Mouse (Mus musculus): ENCODE measurements around the gene Gadl1. TPM values are rescaled to one million over a fixed set of nuclear protein-coding genes. Genes with fewer than 3 reads are reported as not detected.

Gene Gadl1
- polyA plus RNA-seq (2012; rRNA removed) = 0.04 and 0.05 TPM in 2 replicates

DNA sequence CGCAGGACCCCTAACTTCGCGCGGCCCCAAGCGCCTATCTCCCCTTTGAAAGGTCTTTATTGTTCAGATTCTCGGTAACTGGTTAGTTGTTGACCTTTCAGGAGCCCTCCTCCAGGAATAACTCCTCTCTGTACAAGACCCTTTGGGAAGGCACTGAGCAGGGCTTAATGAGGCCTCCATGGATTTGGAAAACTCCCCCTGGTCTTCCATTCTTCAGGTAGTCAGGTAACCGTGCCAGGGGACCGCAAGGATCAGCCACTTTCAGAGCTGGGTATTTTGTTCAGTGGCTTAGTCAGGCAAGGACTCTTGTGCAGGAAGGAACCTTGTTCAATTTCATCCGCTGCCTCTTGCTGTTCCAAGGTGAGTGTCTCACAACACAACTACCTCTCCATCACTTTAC, at the start of gene Gadl1:
Gene Gadl1, plus strand, starts transcription at position 301 of the 400 bp plus-strand sequence.
- no peak for DNase-seq (ENCODE audit: low read depth)
- TF ChIP-seq POLR2A (IDR thresholded peaks at IDR 0.05; ENCODE audit: borderline replicate concordance, extremely low read depth, insufficient read depth, insufficient read length, poor library complexity, severe bottlenecking) = no peak
- TF ChIP-seq CTCF (IDR thresholded peaks at IDR 0.05; ENCODE audit: borderline replicate concordance, extremely low read depth, insufficient read depth, insufficient read length) = no peak

- no peak for TF ChIP-seq CTCF (IDR thresholded peaks at IDR 0.05; ENCODE audit: borderline replicate concordance, extremely low read depth, insufficient read depth, insufficient read length)
- no peak for TF ChIP-seq POLR2A (IDR thresholded peaks at IDR 0.05; ENCODE audit: borderline replicate concordance, extremely low read depth, insufficient read depth, insufficient read length, poor library complexity, severe bottlenecking)
These were observed 46.5 kb upstream of the Gadl1 start for GRCm38 (mm10) chr9:115862802-115863201.

GRCm38 (mm10) chr9:115863326-115863725, 45.9 kb upstream of the Gadl1 start:
- TF ChIP-seq POLR2A (IDR thresholded peaks at IDR 0.05; ENCODE audit: borderline replicate concordance, extremely low read depth, insufficient read depth, insufficient read length, poor library complexity, severe bottlenecking) (no peak), CTCF (IDR thresholded peaks at IDR 0.05; ENCODE audit: borderline replicate concordance, extremely low read depth, insufficient read depth, insufficient read length) (no peak)
- DNase-seq (ENCODE audit: low read depth) = no peak

More at GRCm38 (mm10) chr9:115862802-115863201, 46.5 kb upstream of the Gadl1 start:
- DNase-seq (ENCODE audit: low read depth) = no peak

GRCm38 (mm10) chr9:115867277-115867676, 42.0 kb upstream of the Gadl1 start:
- no peak for TF ChIP-seq CTCF (IDR thresholded peaks at IDR 0.05; ENCODE audit: borderline replicate concordance, extremely low read depth, insufficient read depth, insufficient read length)
- no peak for TF ChIP-seq POLR2A (IDR thresholded peaks at IDR 0.05; ENCODE audit: borderline replicate concordance, extremely low read depth, insufficient read depth, insufficient read length, poor library complexity, severe bottlenecking)
- DNase-seq (ENCODE audit: low read depth) = peak; percentile 48

DNA sequence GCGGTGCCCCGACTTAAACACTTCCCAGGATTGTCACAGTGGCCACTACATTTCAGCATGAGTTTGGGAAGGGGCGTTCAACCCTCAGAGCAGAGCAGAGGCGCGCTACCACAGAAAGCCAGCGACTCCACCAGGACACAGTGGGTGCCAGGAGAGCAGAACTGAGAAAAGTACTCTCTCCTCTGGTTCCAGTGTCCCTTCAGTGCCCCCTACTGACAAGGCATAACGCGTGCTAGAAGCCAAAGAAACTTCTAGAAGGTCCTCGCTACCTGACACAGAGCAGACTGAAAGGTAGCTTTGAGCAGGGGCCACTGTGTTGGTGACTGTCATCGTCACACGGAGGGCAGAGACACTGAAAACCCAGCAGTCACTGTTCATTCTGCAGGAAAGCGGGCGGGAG, 39.1 kb upstream of the Gadl1 start:
- no peak for DNase-seq (ENCODE audit: low read depth)
- TF ChIP-seq CTCF (IDR thresholded peaks at IDR 0.05; ENCODE audit: borderline replicate concordance, extremely low read depth, insufficient read depth, insufficient read length) (peak; percentile 15; the same call in 1 of the 2 replicates), POLR2A (IDR thresholded peaks at IDR 0.05; ENCODE audit: borderline replicate concordance, extremely low read depth, insufficient read depth, insufficient read length, poor library complexity, severe bottlenecking) (no peak)

- TF ChIP-seq POLR2A (IDR thresholded peaks at IDR 0.05; ENCODE audit: borderline replicate concordance, extremely low read depth, insufficient read depth, insufficient read length, poor library complexity, severe bottlenecking) (no peak), CTCF (IDR thresholded peaks at IDR 0.05; ENCODE audit: borderline replicate concordance, extremely low read depth, insufficient read depth, insufficient read length) (no peak)
- no peak for DNase-seq (ENCODE audit: low read depth)
These were observed 38.6 kb upstream of the Gadl1 start for GRCm38 (mm10) chr9:115870640-115871039.

- no peak for DNase-seq (ENCODE audit: low read depth)
- TF ChIP-seq POLR2A (IDR thresholded peaks at IDR 0.05; ENCODE audit: borderline replicate concordance, extremely low read depth, insufficient read depth, insufficient read length, poor library complexity, severe bottlenecking) (no peak), CTCF (IDR thresholded peaks at IDR 0.05; ENCODE audit: borderline replicate concordance, extremely low read depth, insufficient read depth, insufficient read length) (no peak)
These were observed 28.8 kb upstream of the Gadl1 start for GRCm38 (mm10) chr9:115880500-115880899.

DNA sequence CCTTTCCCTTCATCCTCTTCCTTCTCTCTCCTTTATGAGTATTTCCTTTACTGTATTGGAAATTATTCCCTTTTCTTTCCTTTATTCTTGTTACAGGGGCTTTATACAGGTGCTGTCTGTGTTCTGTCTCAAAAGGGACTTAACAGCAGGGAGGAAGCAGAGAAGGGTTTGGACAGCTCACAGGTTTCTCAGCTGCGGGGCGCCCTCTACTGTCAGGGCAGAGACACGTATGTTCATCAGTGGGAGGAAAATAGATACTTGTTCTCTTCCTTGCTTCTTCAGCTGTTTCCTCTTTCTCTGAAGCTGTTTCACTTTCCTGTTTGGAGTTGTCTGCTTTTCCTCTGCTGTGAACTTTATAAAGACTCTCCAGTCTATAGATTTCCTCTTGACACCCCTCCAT, 28.1 kb upstream of the Gadl1 start:
- no peak for TF ChIP-seq POLR2A (IDR thresholded peaks at IDR 0.05; ENCODE audit: borderline replicate concordance, extremely low read depth, insufficient read depth, insufficient read length, poor library complexity, severe bottlenecking)
- TF ChIP-seq CTCF (IDR thresholded peaks at IDR 0.05; ENCODE audit: borderline replicate concordance, extremely low read depth, insufficient read depth, insufficient read length) = 0 out of 2 replicates have a peak, but pooled peaks have one; percentile 10
- DNase-seq (ENCODE audit: low read depth) = no peak

DNA sequence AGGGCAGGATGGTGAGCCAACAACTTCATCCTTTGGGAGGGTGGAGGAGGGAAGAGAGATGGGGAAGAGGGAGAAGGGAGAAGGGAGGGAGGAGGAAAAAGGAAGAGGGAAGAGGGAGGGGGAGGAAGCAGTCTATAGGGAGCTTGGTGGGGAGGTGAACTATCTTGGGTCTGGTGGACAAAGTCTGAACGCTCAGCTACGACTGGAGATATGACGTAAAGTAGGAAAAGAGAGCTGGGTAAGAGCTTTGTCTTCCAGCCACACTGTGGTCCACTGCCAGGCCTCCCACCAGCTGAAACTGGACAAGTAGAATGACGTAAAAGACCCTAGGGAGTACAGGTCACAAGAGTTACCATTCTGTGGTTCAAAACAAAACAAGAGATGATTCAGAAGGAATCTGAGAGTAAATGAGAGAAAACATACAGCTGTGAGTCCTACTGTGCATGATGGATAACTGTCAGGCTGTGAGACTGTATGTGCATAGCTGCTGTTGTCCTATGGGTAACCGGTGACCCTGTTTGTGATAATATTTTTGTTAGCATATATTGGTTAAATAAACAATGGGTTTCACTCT, 26.5 kb upstream of the Gadl1 start:
- DNase-seq (ENCODE audit: low read depth) = no peak
- no peak for TF ChIP-seq CTCF (IDR thresholded peaks at IDR 0.05; ENCODE audit: borderline replicate concordance, extremely low read depth, insufficient read depth, insufficient read length)
- no peak for TF ChIP-seq POLR2A (IDR thresholded peaks at IDR 0.05; ENCODE audit: borderline replicate concordance, extremely low read depth, insufficient read depth, insufficient read length, poor library complexity, severe bottlenecking)

- DNase-seq (ENCODE audit: low read depth) = no peak
- TF ChIP-seq CTCF (IDR thresholded peaks at IDR 0.05; ENCODE audit: borderline replicate concordance, extremely low read depth, insufficient read depth, insufficient read length) = no peak
- TF ChIP-seq POLR2A (IDR thresholded peaks at IDR 0.05; ENCODE audit: borderline replicate concordance, extremely low read depth, insufficient read depth, insufficient read length, poor library complexity, severe bottlenecking) = no peak
These were observed 25.8 kb upstream of the Gadl1 start for GRCm38 (mm10) chr9:115883413-115883812.

GRCm38 (mm10) chr9:115887571-115887970, 21.7 kb upstream of the Gadl1 start:
- TF ChIP-seq POLR2A (IDR thresholded peaks at IDR 0.05; ENCODE audit: borderline replicate concordance, extremely low read depth, insufficient read depth, insufficient read length, poor library complexity, severe bottlenecking) (no peak), CTCF (IDR thresholded peaks at IDR 0.05; ENCODE audit: borderline replicate concordance, extremely low read depth, insufficient read depth, insufficient read length) (no peak)
- peak; percentile 38 for DNase-seq (ENCODE audit: low read depth)

DNA sequence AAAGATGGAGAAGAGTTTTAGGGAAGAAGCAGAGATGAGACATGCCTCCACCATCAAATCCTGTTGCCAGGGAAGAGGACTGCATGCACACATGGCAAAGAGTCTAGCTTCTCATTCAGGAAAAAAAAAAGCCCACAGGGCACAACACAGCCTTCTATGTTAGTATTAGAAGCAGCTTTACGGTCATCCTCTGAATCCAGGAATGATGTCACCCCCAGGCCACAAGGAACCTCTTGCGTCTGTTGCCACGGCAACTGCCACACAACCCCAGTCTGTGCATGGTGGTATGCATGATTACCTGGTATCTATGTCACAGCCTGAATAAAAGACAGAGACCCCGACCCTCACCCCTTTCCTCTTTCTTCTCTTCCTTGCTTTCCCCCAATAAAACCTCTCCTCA, 16.1 kb upstream of the Gadl1 start:
- TF ChIP-seq POLR2A (IDR thresholded peaks at IDR 0.05; ENCODE audit: borderline replicate concordance, extremely low read depth, insufficient read depth, insufficient read length, poor library complexity, severe bottlenecking) (no peak), CTCF (IDR thresholded peaks at IDR 0.05; ENCODE audit: borderline replicate concordance, extremely low read depth, insufficient read depth, insufficient read length) (no peak)
- DNase-seq (ENCODE audit: low read depth) = peak; percentile 46

Data from brain, embryonic 14.5 days (tissue).